Mouse (Mus musculus) heart, embryonic 15.5 days (tissue): ENCODE measurements around the gene Gm21969. TPM values are rescaled to one million over a fixed set of nuclear protein-coding genes. Genes with fewer than 3 reads are reported as not detected.

ENCODE experiments used
- ATAC-seq: fragments of 200-750 bp; cut with Nextera tagmentation; replicated peaks from 2 replicates; pipeline ENCODE4 v1.8.0; 2017; ENCODE audit warnings: low read depth, moderate TSS enrichment; ENCODE audit not compliant: insufficient number of reproducible peaks, insufficient read depth, low FRiP score
- H3K27ac ChIP-seq: fragments of 300-500 bp; sonication (generic); 2 replicates; pipeline ENCODE4 v1.5.1; 2015; ENCODE audit warnings: mild to moderate bottlenecking, inconsistent platforms
- H3K27me3 ChIP-seq: fragments of 300-500 bp; sonication (generic); 2 replicates; pipeline ENCODE4 v1.6.1; 2015; ENCODE audit warnings: inconsistent platforms
- H3K36me3 ChIP-seq: fragments of 300-500 bp; sonication (generic); 2 replicates; pipeline ENCODE4 v1.6.1; 2015; ENCODE audit warnings: mild to moderate bottlenecking, inconsistent platforms
- H3K4me1 ChIP-seq: fragments of 300-500 bp; sonication (generic); replicated peaks from 2 replicates; pipeline ENCODE4 v1.6.1; 2015; ENCODE audit warnings: inconsistent platforms
- H3K4me2 ChIP-seq: fragments of 300-500 bp; sonication (generic); 2 replicates; pipeline ENCODE4 v1.6.1; 2015; ENCODE audit warnings: inconsistent platforms, mild to moderate bottlenecking, moderate library complexity
- H3K4me3 ChIP-seq: fragments of 300-500 bp; sonication (generic); 2 replicates; pipeline ENCODE4 v1.5.1; 2015; ENCODE audit warnings: mild to moderate bottlenecking, inconsistent platforms
- H3K9ac ChIP-seq: fragments of 300-500 bp; sonication (generic); 2 replicates; pipeline ENCODE4 v1.6.1; 2015; ENCODE audit warnings: mild to moderate bottlenecking, inconsistent platforms
- H3K9me3 ChIP-seq: fragments of 300-500 bp; sonication (generic); replicated peaks from 2 replicates; pipeline ENCODE4 v1.6.1; 2016; ENCODE audit warnings: inconsistent platforms
- WGBS: fragments of 180-500 bp; shearing (Covaris S2); methylation state at CpG from one replicate; pipeline ENCODE4 v1.1.7; 2015; ENCODE audit warnings: mixed read lengths; 5-methylcytosine and 5-hydroxymethylcytosine counted together
- polyA plus RNA-seq: library from polyadenylated mRNA; unstranded; fragments of >200 nt; fragmentation: Nextera tagmentation; extraction: Ambion mirVana; gene quantifications from 2 replicates; pipeline ENCODE4 v1.2.1, GENCODE M21; 2015

Gene Gm21969
- polyA plus RNA-seq, 1 experiment from 2014 or later = not detected

GRCm38 (mm10) chr4:139601519-139602356 lies 1.2 kb upstream of the Gm21969 start:
- Histone ChIP-seq H3K9me3 (no peaks in the 10 kb centered on the region), H3K4me3 (no peak overlapping the region), H3K27ac (peak overlapping the region; percentile 78), H3K9ac (peak overlapping the region; percentile 7; the same call in 1 of the 2 replicates), H3K27me3 (no peaks in the 10 kb centered on the region), H3K4me2 (peak overlapping the region; percentile 24; the same call in 1 of the 2 replicates), H3K4me1 (peaks cover 66% of the 10 kb centered on the region), H3K36me3 (peaks cover 11% of the 10 kb centered on the region)
- ATAC-seq = no peak
- 36% methylated on average over 7 of the region's 7 CpGs for WGBS

- no peak overlapping the region for H3K27ac ChIP-seq
- no peak for ATAC-seq
- 79% methylated on average over 11 of the region's 11 CpGs for WGBS
- no peak overlapping the region for H3K4me3 ChIP-seq
- H3K4me1 ChIP-seq = peaks cover 33% of the 10 kb centered on the region
- H3K36me3 ChIP-seq = peaks cover 13% of the 10 kb centered on the region
- no peaks in the 10 kb centered on the region for H3K27me3 ChIP-seq
- no peaks in the 10 kb centered on the region for H3K9me3 ChIP-seq
- no peak overlapping the region for H3K4me2 ChIP-seq
- H3K9ac ChIP-seq = no peak overlapping the region
Observed at GRCm38 (mm10) chr4:139605216-139605615, 2.2 kb downstream of the Gm21969 start.

- H3K4me1 ChIP-seq = peaks cover 26% of the 10 kb centered on the region
- H3K9me3 ChIP-seq = no peaks in the 10 kb centered on the region
- no peak for ATAC-seq
- H3K36me3 ChIP-seq = peaks cover 13% of the 10 kb centered on the region
- no peak overlapping the region for H3K4me3 ChIP-seq
- WGBS = 87% methylated on average over 5 of the region's 5 CpGs
- no peak overlapping the region for H3K27ac ChIP-seq
- H3K27me3 ChIP-seq = no peaks in the 10 kb centered on the region
- H3K4me2 ChIP-seq = no peak overlapping the region
- no peak overlapping the region for H3K9ac ChIP-seq
Observed at GRCm38 (mm10) chr4:139606732-139607131, 3.7 kb downstream of the Gm21969 start.

GRCm38 (mm10) chr4:139608975-139609374 lies 6.0 kb downstream of the Gm21969 start:
- WGBS = 69% methylated on average over 4 of the region's 4 CpGs
- H3K9ac ChIP-seq = no peak overlapping the region
- H3K36me3 ChIP-seq = peaks cover 23% of the 10 kb centered on the region
- H3K9me3 ChIP-seq = no peaks in the 10 kb centered on the region
- peaks cover 10% of the 10 kb centered on the region for H3K4me1 ChIP-seq
- no peak for ATAC-seq
- no peak overlapping the region for H3K4me2 ChIP-seq
- no peak overlapping the region for H3K4me3 ChIP-seq
- no peak overlapping the region for H3K27ac ChIP-seq
- no peaks in the 10 kb centered on the region for H3K27me3 ChIP-seq

- H3K27me3 ChIP-seq = no peaks in the 10 kb centered on the region
- H3K4me2 ChIP-seq = no peak overlapping the region
- no peak overlapping the region for H3K4me3 ChIP-seq
- H3K27ac ChIP-seq = peak overlapping the region; percentile 72
- WGBS = 66% methylated on average over 6 of the region's 6 CpGs
- peaks cover 33% of the 10 kb centered on the region for H3K36me3 ChIP-seq
- no peak for ATAC-seq
- H3K9me3 ChIP-seq = no peaks in the 10 kb centered on the region
- H3K9ac ChIP-seq = no peak overlapping the region
- H3K4me1 ChIP-seq = peaks cover 11% of the 10 kb centered on the region
Observed at GRCm38 (mm10) chr4:139610954-139611353, 8.0 kb downstream of the Gm21969 start.

GRCm38 (mm10) chr4:139611542-139611953 lies 8.6 kb downstream of the Gm21969 start:
- WGBS = 5% methylated on average over 10 of the region's 10 CpGs
- peak overlapping the region; percentile 53 for H3K4me2 ChIP-seq

GRCm38 (mm10) chr4:139614524-139615260 lies 11.7 kb downstream of the Gm21969 start:
- WGBS = 88% methylated on average over 21 of the region's 21 CpGs
- Histone ChIP-seq H3K9ac (no peak overlapping the region), H3K36me3 (peaks cover 24% of the 10 kb centered on the region), H3K27me3 (no peaks in the 10 kb centered on the region), H3K27ac (no peak overlapping the region), H3K4me2 (no peak overlapping the region), H3K4me3 (no peak overlapping the region), H3K4me1 (peaks cover 17% of the 10 kb centered on the region), H3K9me3 (no peaks in the 10 kb centered on the region)
- no peak for ATAC-seq

More at GRCm38 (mm10) chr4:139611542-139611953, 8.6 kb downstream of the Gm21969 start:
- Histone ChIP-seq H3K27me3 (no peaks in the 10 kb centered on the region), H3K36me3 (peaks cover 28% of the 10 kb centered on the region), H3K9ac (no peak overlapping the region), H3K27ac (0 out of 2 replicates have a peak overlapping the region, but pooled peaks have one; percentile 48), H3K4me3 (peak overlapping the region; percentile 24; the same call in 1 of the 2 replicates), H3K4me1 (peaks cover 13% of the 10 kb centered on the region), H3K9me3 (no peaks in the 10 kb centered on the region)
- ATAC-seq = peak; percentile 61; the same call in 1 of the 2 replicates

- 13% methylated on average over 24 of the region's 24 CpGs for WGBS
- peak; percentile 72 for ATAC-seq
Observed at GRCm38 (mm10) chr4:139616276-139617000, 13.5 kb downstream of the Gm21969 start.

GRCm38 (mm10) chr4:139617001-139617364 lies 14.0 kb downstream of the Gm21969 start:
- peak overlapping the region; percentile 31; the same call in 1 of the 2 replicates for H3K9ac ChIP-seq
- no peaks in the 10 kb centered on the region for H3K9me3 ChIP-seq
- no peak for ATAC-seq
- 44% methylated on average over 3 of the region's 3 CpGs for WGBS
- no peaks in the 10 kb centered on the region for H3K27me3 ChIP-seq
- H3K27ac ChIP-seq = peak overlapping the region; percentile 75; the same call in 1 of the 2 replicates
- H3K4me1 ChIP-seq = peaks cover 7% of the 10 kb centered on the region
- H3K4me2 ChIP-seq = peak overlapping the region; percentile 62
- H3K4me3 ChIP-seq = peak overlapping the region; percentile 55
- H3K36me3 ChIP-seq = peaks cover 24% of the 10 kb centered on the region

More at GRCm38 (mm10) chr4:139616276-139617000, 13.5 kb downstream of the Gm21969 start:
- peak overlapping the region; percentile 62 for H3K4me2 ChIP-seq
- no peaks in the 10 kb centered on the region for H3K9me3 ChIP-seq
- peak overlapping the region; percentile 55 for H3K9ac ChIP-seq
- peak overlapping the region; percentile 55 for H3K4me3 ChIP-seq
- peak overlapping the region; percentile 75 for H3K27ac ChIP-seq
- H3K27me3 ChIP-seq = no peaks in the 10 kb centered on the region
- peaks cover 24% of the 10 kb centered on the region for H3K36me3 ChIP-seq
- peaks cover 9% of the 10 kb centered on the region for H3K4me1 ChIP-seq

GRCm38 (mm10) chr4:139619765-139620164 lies 16.8 kb downstream of the Gm21969 start:
- Histone ChIP-seq H3K9ac (no peak overlapping the region), H3K4me3 (no peak overlapping the region), H3K36me3 (peaks cover 6% of the 10 kb centered on the region; the same call in 1 of the 2 replicates), H3K4me2 (no peak overlapping the region), H3K9me3 (no peaks in the 10 kb centered on the region), H3K27ac (no peak overlapping the region), H3K4me1 (peaks cover 24% of the 10 kb centered on the region), H3K27me3 (no peaks in the 10 kb centered on the region)
- WGBS = 74% methylated on average over 6 of the region's 6 CpGs
- ATAC-seq = no peak
